Mouse (Mus musculus) cerebellum, adult 2 months (tissue): ENCODE results near the gene As3mt.

Source experiments
- CTCF ChIP-seq: fragments of 200-500 bp; IDR thresholded peaks from 2 replicates; pipeline ENCODE4 v1.5.1; 2011; ENCODE audit warnings: low read depth, mild to moderate bottlenecking, control low read depth, low read length, moderate library complexity, borderline replicate concordance; ENCODE audit not compliant: insufficient read depth
- POLR2A ChIP-seq: fragments of 200-500 bp; IDR thresholded peaks from 2 replicates; pipeline ENCODE4 v1.6.1; 2011; ENCODE audit warnings: low read length, control low read depth, borderline replicate concordance; ENCODE audit not compliant: insufficient read depth

DNA sequence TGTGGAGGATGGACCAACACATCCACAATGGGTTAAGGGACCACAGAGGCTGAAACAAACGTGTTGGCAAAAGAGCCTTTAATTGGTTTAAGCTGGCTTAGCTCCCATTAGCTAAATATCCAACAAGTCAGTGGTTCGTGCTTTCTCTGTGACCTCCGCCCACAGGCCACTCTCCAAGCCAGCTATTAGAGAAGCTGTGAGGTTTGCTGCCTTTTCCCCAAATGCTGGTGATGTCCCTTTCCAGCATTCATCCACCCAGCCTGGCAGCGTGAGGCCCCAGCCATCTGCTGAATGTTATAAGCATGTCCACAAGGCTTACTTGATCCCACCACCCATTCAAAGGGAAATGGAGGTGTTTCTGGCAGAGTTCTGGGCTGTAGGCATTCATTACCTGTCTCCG lies 69.1 kb downstream of the As3mt start:
- no peak for TF ChIP-seq POLR2A
- no peak for TF ChIP-seq CTCF
